Mouse (Mus musculus) heart, embryonic 13.5 days (tissue): ENCODE measurements at regions not wholly inside any gene's neighbourhood (a gene's known extent, or its start where the extent isn't known, plus 50 kb on each side); places are given as distances from the start of the nearest gene placed in this dataset.

Experiments used
- ATAC-seq: fragments of 200-750 bp; cut with Nextera tagmentation; 2 replicates; pipeline ENCODE4 v1.8.0; 2017; ENCODE audit warnings: moderate TSS enrichment; ENCODE audit not compliant: insufficient number of reproducible peaks, low FRiP score, low TSS enrichment; ENCODE audit errors: extremely low read depth
- H3K27ac ChIP-seq: fragments of 300-500 bp; sonication (generic); replicated peaks from 2 replicates; pipeline ENCODE4 v1.5.1; 2015; ENCODE audit warnings: moderate library complexity, mild to moderate bottlenecking, inconsistent platforms
- H3K27me3 ChIP-seq: fragments of 300-500 bp; sonication (generic); replicated peaks from 2 replicates; pipeline ENCODE4 v1.6.1; 2015; ENCODE audit warnings: mild to moderate bottlenecking, inconsistent platforms
- H3K36me3 ChIP-seq: fragments of 300-500 bp; sonication (generic); 2 replicates; pipeline ENCODE4 v1.6.1; 2015; ENCODE audit warnings: mild to moderate bottlenecking, inconsistent platforms
- H3K4me1 ChIP-seq: fragments of 300-500 bp; sonication (generic); 2 replicates; pipeline ENCODE4 v1.6.1; 2015; ENCODE audit warnings: inconsistent platforms
- H3K4me2 ChIP-seq: fragments of 300-500 bp; sonication (generic); 2 replicates; pipeline ENCODE4 v1.6.1; 2015; ENCODE audit warnings: inconsistent platforms, mild to moderate bottlenecking, moderate library complexity
- H3K4me3 ChIP-seq: fragments of 300-500 bp; sonication (generic); 2 replicates; pipeline ENCODE4 v1.5.1; 2015; ENCODE audit warnings: moderate library complexity, mild to moderate bottlenecking, inconsistent platforms
- H3K9ac ChIP-seq: fragments of 300-500 bp; sonication (generic); 2 replicates; pipeline ENCODE4 v1.6.1; 2015; ENCODE audit warnings: inconsistent platforms, mild to moderate bottlenecking, moderate library complexity
- H3K9me3 ChIP-seq: fragments of 300-500 bp; sonication (generic); 2 replicates; pipeline ENCODE4 v1.6.1; 2016; ENCODE audit warnings: inconsistent platforms
- WGBS: fragments of 180-500 bp; shearing (Covaris S2); methylation state at CpG from one replicate; pipeline ENCODE4 v1.1.7; 2015; ENCODE audit warnings: mixed read lengths; 5-methylcytosine and 5-hydroxymethylcytosine counted together

DNA sequence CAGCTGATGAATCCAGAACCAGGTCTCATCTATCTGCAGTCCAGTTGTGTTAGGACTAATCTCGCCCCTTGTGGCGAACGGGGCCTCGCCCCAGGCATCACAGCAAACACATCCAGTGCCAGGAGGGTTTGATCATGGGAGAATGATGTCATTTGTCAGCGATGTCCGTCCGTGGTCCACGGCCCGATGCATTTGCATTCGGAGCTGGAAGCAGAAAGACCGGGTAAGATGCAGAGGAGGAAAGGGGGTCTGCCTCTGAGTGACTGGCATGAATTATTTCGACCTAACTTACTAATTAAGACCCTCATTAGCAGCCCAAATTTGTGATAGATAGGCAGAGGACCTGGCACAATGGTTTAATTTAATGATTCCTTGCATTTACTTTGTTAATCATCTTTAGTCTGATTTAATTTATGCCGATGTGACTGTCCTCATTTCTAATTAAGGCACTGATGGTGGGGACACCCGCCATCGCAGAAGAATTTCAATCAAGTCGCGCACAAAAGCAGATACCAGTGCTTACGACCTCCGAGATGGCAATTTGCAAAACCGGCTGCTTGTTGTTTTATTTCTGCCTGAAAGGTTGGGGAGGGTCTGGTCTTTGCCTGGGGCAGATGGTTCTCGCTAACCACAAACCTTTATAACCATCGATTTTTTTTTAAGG lies 141.9 kb downstream of the Cryba4 start:
- Histone ChIP-seq H3K4me1 (no peaks in the 10 kb centered on the region), H3K9ac (no peak overlapping the region), H3K27me3 (peaks cover 13% of the 10 kb centered on the region), H3K4me3 (no peak overlapping the region), H3K36me3 (no peaks in the 10 kb centered on the region), H3K4me2 (no peak overlapping the region), H3K27ac (no peak overlapping the region), H3K9me3 (no peaks in the 10 kb centered on the region)
- ATAC-seq: no peak
- 57% methylated on average over 22 of the region's 22 CpGs for WGBS

GRCm38 (mm10) chr5:112120766-112121165 lies 131.6 kb downstream of the Cryba4 start:
- no peaks in the 10 kb centered on the region for H3K36me3 ChIP-seq
- no peaks in the 10 kb centered on the region for H3K9me3 ChIP-seq
- H3K27me3 ChIP-seq: peaks cover 49% of the 10 kb centered on the region
- no peak for ATAC-seq
- 62% methylated on average over 6 of the region's 6 CpGs for WGBS
- no peak overlapping the region for H3K4me2 ChIP-seq
- H3K9ac ChIP-seq: no peak overlapping the region
- H3K4me3 ChIP-seq: no peak overlapping the region
- no peak overlapping the region for H3K27ac ChIP-seq
- peaks cover 5% of the 10 kb centered on the region for H3K4me1 ChIP-seq

GRCm38 (mm10) chr5:112121554-112121953 lies 130.8 kb downstream of the Cryba4 start:
- H3K36me3 ChIP-seq: no peaks in the 10 kb centered on the region
- H3K27me3 ChIP-seq: peaks cover 45% of the 10 kb centered on the region
- no peak overlapping the region for H3K9ac ChIP-seq
- no peak for ATAC-seq
- no peaks in the 10 kb centered on the region for H3K9me3 ChIP-seq
- H3K4me3 ChIP-seq: no peak overlapping the region
- H3K4me1 ChIP-seq: peaks cover 5% of the 10 kb centered on the region
- 80% methylated on average over 9 of the region's 9 CpGs for WGBS
- no peak overlapping the region for H3K4me2 ChIP-seq
- H3K27ac ChIP-seq: no peak overlapping the region

DNA sequence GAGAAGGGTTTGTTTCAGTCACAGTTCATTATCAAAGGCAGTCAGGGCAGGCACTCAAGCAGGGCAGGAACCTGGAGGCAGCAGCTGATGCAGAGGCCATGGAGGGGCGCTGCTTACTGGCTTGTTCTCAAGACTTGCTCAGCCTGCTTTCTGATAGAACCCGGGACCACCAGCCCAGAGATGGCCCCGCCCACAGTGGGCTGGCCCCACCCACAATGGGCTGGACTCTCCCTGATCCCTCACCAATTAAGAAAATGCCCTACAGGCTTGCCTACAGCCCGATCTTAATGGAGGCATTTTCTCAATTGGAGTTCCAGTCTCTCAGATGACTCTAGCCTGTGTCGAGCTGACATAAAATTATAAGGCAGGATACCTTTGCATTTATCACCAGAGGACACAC lies 129.7 kb downstream of the Cryba4 start:
- Histone ChIP-seq H3K9me3 (no peaks in the 10 kb centered on the region), H3K4me1 (peaks cover 5% of the 10 kb centered on the region), H3K4me2 (no peak overlapping the region), H3K9ac (no peak overlapping the region), H3K4me3 (no peak overlapping the region), H3K36me3 (no peaks in the 10 kb centered on the region), H3K27ac (no peak overlapping the region), H3K27me3 (peaks cover 44% of the 10 kb centered on the region)
- 13% methylated on average over 5 of the region's 5 CpGs for WGBS
- no peak for ATAC-seq

- H3K4me2 ChIP-seq: no peak overlapping the region
- no peaks in the 10 kb centered on the region for H3K4me1 ChIP-seq
- H3K4me3 ChIP-seq: no peak overlapping the region
- 63% methylated on average over 4 of the region's 4 CpGs for WGBS
- H3K9ac ChIP-seq: no peak overlapping the region
- H3K27me3 ChIP-seq: peaks cover 49% of the 10 kb centered on the region
- ATAC-seq: no peak
- H3K36me3 ChIP-seq: no peaks in the 10 kb centered on the region
- H3K9me3 ChIP-seq: no peaks in the 10 kb centered on the region
- no peak overlapping the region for H3K27ac ChIP-seq
These were observed 125.1 kb downstream of the Cryba4 start for GRCm38 (mm10) chr5:112127171-112127570.

DNA sequence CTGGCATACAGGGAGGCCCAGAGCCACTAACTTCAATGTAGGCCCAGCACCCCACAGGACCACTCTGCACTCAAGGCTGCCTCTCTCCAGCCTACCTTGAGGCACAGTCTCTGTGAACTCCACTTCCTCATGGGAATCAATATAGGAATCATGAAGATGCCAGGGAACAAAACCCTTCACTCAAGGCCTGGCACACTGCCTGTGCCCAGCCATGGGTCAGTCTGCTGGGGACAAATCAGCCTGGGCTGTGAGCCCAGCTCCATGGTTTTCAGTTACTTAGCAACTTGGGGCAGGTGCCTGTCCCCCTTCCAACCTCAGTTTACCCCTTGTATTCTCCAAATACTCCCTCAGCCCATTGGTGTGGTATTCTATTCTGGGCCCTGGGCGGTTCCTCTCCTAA lies 119.6 kb downstream of the Cryba4 start:
- Histone ChIP-seq H3K4me2 (no peak overlapping the region), H3K9me3 (no peaks in the 10 kb centered on the region), H3K36me3 (no peaks in the 10 kb centered on the region), H3K4me3 (no peak overlapping the region), H3K27me3 (peaks cover 45% of the 10 kb centered on the region; the same call in 1 of the 2 replicates), H3K9ac (no peak overlapping the region), H3K4me1 (no peaks in the 10 kb centered on the region), H3K27ac (no peak overlapping the region)
- ATAC-seq: no peak
- 67% methylated on average over 1 of the region's 1 CpGs for WGBS

- H3K4me2 ChIP-seq: no peak overlapping the region
- H3K4me3 ChIP-seq: no peak overlapping the region
- H3K9me3 ChIP-seq: no peaks in the 10 kb centered on the region
- no peak for ATAC-seq
- H3K27ac ChIP-seq: no peak overlapping the region
- H3K27me3 ChIP-seq: peaks cover 43% of the 10 kb centered on the region; the same call in 1 of the 2 replicates
- H3K4me1 ChIP-seq: no peaks in the 10 kb centered on the region
- no peak overlapping the region for H3K9ac ChIP-seq
- WGBS: 72% methylated on average over 21 of the region's 21 CpGs
- H3K36me3 ChIP-seq: no peaks in the 10 kb centered on the region
These were observed 118.4 kb downstream of the Cryba4 start for GRCm38 (mm10) chr5:112133688-112134573.

- ATAC-seq: no peak
- Histone ChIP-seq H3K4me3 (no peak overlapping the region), H3K4me1 (no peaks in the 10 kb centered on the region), H3K27me3 (peaks cover 42% of the 10 kb centered on the region), H3K27ac (no peak overlapping the region), H3K9me3 (no peaks in the 10 kb centered on the region), H3K9ac (no peak overlapping the region), H3K36me3 (no peaks in the 10 kb centered on the region), H3K4me2 (no peak overlapping the region)
- 24% methylated on average over 14 of the region's 14 CpGs for WGBS
These were observed 115.7 kb downstream of the Cryba4 start for GRCm38 (mm10) chr5:112136646-112137045.

DNA sequence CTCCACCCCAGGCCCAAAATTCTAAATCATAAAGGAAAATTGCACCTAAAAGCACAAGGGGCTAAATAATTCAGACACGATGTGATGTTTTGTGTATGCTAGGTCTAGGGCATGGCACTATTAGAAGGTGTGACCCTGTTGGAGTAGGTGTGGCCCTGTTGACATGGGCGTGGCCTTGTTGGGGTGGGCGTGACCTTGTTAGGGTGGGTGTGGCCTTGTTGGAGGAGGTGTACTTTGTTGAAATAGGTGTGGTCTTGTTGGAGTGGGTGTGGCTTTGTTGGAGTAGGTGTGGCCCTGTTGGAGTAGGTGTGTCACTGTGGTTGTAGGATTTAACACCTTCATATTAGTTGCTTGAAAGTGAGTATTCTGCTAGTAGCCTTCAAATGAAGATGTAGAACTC lies 114.1 kb downstream of the Cryba4 start:
- Histone ChIP-seq H3K27me3 (peaks cover 42% of the 10 kb centered on the region), H3K4me2 (no peak overlapping the region), H3K9ac (no peak overlapping the region), H3K4me3 (no peak overlapping the region), H3K4me1 (no peaks in the 10 kb centered on the region), H3K9me3 (no peaks in the 10 kb centered on the region), H3K27ac (no peak overlapping the region), H3K36me3 (no peaks in the 10 kb centered on the region)
- 72% methylated on average over 3 of the region's 3 CpGs for WGBS
- ATAC-seq: no peak

DNA sequence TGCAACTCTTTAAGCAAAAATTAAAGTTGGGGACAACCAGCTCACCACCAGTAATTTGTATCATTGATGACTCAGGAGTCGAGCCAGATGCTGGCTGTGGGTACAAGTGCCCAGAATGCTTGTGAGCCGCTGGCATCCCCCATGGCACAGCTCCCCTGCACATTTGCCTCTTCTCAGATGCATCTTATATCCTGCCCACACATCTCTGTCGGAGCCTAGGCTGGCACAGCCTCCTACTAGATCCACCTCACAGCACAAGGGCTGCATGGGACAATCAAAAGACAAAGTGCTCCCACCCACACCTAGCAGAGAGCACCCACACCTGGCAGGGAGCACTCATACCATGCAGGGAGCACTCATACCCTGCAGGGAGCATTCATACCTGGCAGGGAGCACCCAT lies 109.6 kb downstream of the Cryba4 start:
- Histone ChIP-seq H3K36me3 (no peaks in the 10 kb centered on the region), H3K4me2 (no peak overlapping the region), H3K4me3 (no peak overlapping the region), H3K9ac (no peak overlapping the region), H3K27ac (no peak overlapping the region), H3K4me1 (no peaks in the 10 kb centered on the region), H3K9me3 (no peaks in the 10 kb centered on the region), H3K27me3 (peaks cover 38% of the 10 kb centered on the region)
- 76% methylated on average over 3 of the region's 3 CpGs for WGBS
- ATAC-seq: no peak

GRCm38 (mm10) chr5:112143993-112144621 lies 108.2 kb downstream of the Cryba4 start:
- Histone ChIP-seq H3K4me1 (no peaks in the 10 kb centered on the region), H3K4me3 (no peak overlapping the region), H3K4me2 (no peak overlapping the region), H3K36me3 (no peaks in the 10 kb centered on the region), H3K27ac (no peak overlapping the region), H3K9me3 (no peaks in the 10 kb centered on the region), H3K27me3 (peaks cover 40% of the 10 kb centered on the region), H3K9ac (no peak overlapping the region)
- ATAC-seq: no peak
- WGBS: 80% methylated on average over 16 of the region's 16 CpGs
